Mouse (Mus musculus) yolk sac, embryonic 10.5 days (tissue): Measurements from ENCODE around the gene Aff3.

Experiments used
- DNase-seq: peaks from one replicate; pipeline ENCODE4 v3.0.0-alpha.2; 2017; ENCODE audit warnings: low spot score

Gene Aff3

GRCm38 (mm10) chr1:38545282-38545945, 119.3 kb downstream of the Aff3 start:
- peak; percentile 32 for DNase-seq

- no peak for DNase-seq
Observed at GRCm38 (mm10) chr1:38544501-38544900, 120.3 kb downstream of the Aff3 start.

- DNase-seq, result no peak
Observed at GRCm38 (mm10) chr1:38541536-38541935, 123.2 kb downstream of the Aff3 start.

GRCm38 (mm10) chr1:38536929-38537540, 127.7 kb downstream of the Aff3 start:
- DNase-seq, result no peak

GRCm38 (mm10) chr1:38532581-38532980, 132.2 kb downstream of the Aff3 start:
- no peak for DNase-seq

- DNase-seq, result no peak
Observed at GRCm38 (mm10) chr1:38528607-38529006, 136.1 kb downstream of the Aff3 start.

- no peak for DNase-seq
Observed at GRCm38 (mm10) chr1:38526568-38526967, 138.2 kb downstream of the Aff3 start.

GRCm38 (mm10) chr1:38521651-38522050, 143.1 kb downstream of the Aff3 start:
- no peak for DNase-seq

GRCm38 (mm10) chr1:38516225-38516624, 148.5 kb downstream of the Aff3 start:
- DNase-seq, result no peak

GRCm38 (mm10) chr1:38514634-38515011, 150.1 kb downstream of the Aff3 start:
- no peak for DNase-seq

- no peak for DNase-seq
Observed at GRCm38 (mm10) chr1:38513970-38514633, 150.7 kb downstream of the Aff3 start.

GRCm38 (mm10) chr1:38512258-38513081, 152.3 kb downstream of the Aff3 start:
- DNase-seq, result peak; percentile 19

GRCm38 (mm10) chr1:38511076-38511475, 153.7 kb downstream of the Aff3 start:
- DNase-seq, result no peak

- DNase-seq, result no peak
Observed at GRCm38 (mm10) chr1:38509301-38509700, 155.5 kb downstream of the Aff3 start.

- DNase-seq, result no peak
Observed at GRCm38 (mm10) chr1:38507636-38508179, 157.0 kb downstream of the Aff3 start.

GRCm38 (mm10) chr1:38506396-38506795, 158.4 kb downstream of the Aff3 start:
- DNase-seq, result no peak

GRCm38 (mm10) chr1:38503431-38504089, 161.2 kb downstream of the Aff3 start:
- no peak for DNase-seq

GRCm38 (mm10) chr1:38502797-38503196, 162.0 kb downstream of the Aff3 start:
- DNase-seq, result no peak

GRCm38 (mm10) chr1:38501231-38501630, 163.5 kb downstream of the Aff3 start:
- no peak for DNase-seq

- no peak for DNase-seq
Observed at GRCm38 (mm10) chr1:38499500-38499899, 165.3 kb downstream of the Aff3 start.

GRCm38 (mm10) chr1:38497576-38497975, 167.2 kb downstream of the Aff3 start:
- DNase-seq, result no peak
